Mouse (Mus musculus): Measurements from ENCODE around the gene Il17d.

- no peak for TF ChIP-seq CTCF (IDR thresholded peaks at IDR 0.05; ENCODE audit: borderline replicate concordance, insufficient read depth, low read depth, low read length)
- TF ChIP-seq POLR2A (IDR thresholded peaks at IDR 0.05; ENCODE audit: borderline replicate concordance, insufficient read depth, low read length): no peak
Observed at GRCm38 (mm10) chr14:57527598-57527997, 3.0 kb downstream of the Il17d start.
